Mouse (Mus musculus) cerebellum, adult 11-12 months (tissue): Measurements from ENCODE around the gene Lce1c.

Experiments used
- DNase-seq: peaks from one replicate; pipeline ENCODE4 v3.0.0; 2022

Lce1c gene

DNA sequence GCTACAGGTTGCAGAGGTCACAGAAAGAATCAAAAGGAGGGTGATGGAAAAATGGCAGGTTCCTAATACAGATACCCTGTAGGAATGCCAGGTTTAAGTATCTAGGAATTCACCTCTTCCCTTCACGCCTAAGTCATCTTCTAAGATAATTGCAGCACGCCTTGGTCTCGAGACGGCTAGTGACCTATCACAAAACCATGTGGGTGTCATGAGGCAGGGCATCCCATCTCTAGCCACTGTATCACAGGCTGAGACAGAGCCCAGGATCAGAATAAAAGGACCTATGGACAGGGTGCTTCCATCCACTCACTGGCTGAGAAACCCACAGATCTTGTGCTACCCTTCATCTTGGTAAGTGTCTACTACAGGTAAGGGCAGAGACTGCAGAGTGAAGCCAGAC lies at the start of gene Lce1c:
Gene Lce1c, plus strand, starts transcription at position 301 of the 400 bp plus-strand sequence.
- no peak for DNase-seq

- DNase-seq, result no peak
These were observed 41.0 kb upstream of the Lce1c start for GRCm38 (mm10) chr3:92637745-92638652.

DNA sequence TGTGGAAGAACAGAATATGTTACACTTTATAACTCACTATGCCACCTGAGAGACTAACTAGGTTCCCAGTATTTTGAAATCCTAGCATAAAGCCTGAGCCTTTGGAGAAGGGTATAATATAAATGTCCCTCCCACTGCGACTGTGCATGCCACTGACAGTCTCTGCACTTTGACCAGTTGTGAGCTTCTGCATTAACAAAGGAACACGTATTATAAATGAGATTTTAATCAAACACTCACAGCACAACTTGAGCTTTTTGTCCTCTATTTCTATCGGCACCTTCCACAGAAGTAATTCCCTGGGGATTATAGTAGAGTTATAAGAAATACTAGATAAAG lies 40.4 kb upstream of the Lce1c start:
- DNase-seq, result no peak

- DNase-seq, result no peak
These were observed 39.2 kb upstream of the Lce1c start for GRCm38 (mm10) chr3:92639854-92640253.

DNA sequence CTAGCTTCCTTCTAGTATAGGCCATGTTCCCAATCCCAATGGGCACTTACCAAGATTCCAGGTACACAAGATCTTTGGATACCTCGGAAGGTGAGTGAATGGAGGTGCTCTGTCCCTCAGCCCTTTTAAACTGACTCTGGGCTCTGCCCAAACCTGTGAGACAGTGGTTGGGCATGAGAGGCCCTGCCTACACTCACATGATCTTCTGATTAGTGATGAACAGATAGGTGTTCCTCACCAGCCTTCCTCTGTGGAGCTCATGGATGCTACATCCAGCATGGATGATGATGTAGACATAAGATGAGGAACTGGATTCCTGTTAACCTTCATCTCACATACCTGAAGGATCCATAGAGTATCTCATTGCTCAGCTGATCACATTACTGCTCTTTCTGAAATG lies 30.8 kb upstream of the Lce1c start, which contains the start of gene Lce1a1:
Gene Lce1a1, minus strand, starts transcription at position 101 of the 400 bp plus-strand sequence.
- no peak for DNase-seq

- no peak for DNase-seq
These were observed 22.2 kb upstream of the Lce1c start, which contains the start of gene Lce1b for GRCm38 (mm10) chr3:92656826-92657225. Lce1b (minus strand) TSS chr3:92656926.

- no peak for DNase-seq
These were observed 8.8 kb upstream of the Lce1c start, which contains the start of gene Lce1a2 for GRCm38 (mm10) chr3:92670215-92670614. Lce1a2 (minus strand) TSS chr3:92670315.

GRCm38 (mm10) chr3:92687110-92687509 lies 8.1 kb downstream of the Lce1c start, which contains the start of gene Lce1d:
Lce1d (minus strand) TSS chr3:92687210.
- DNase-seq, result no peak

DNA sequence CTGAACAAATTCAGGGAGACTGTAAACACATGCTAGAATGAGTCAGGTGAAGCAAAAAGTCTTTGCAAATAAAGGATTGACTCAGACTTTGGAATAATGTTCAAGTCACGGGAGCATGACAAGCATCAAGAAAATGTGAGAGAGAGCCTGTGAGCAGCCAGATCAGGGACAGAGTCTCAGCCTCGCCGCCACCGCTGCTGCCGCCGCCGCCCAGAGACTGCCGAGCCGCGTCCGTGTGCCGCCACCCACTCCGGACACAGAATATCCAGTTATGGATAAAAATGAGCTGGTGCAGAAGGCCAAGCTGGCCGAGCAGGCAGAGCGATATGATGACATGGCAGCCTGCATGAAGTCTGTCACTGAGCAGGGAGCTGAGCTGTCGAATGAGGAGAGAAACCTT lies 10.1 kb downstream of the Lce1c start:
- DNase-seq, result peak; percentile 17

DNA sequence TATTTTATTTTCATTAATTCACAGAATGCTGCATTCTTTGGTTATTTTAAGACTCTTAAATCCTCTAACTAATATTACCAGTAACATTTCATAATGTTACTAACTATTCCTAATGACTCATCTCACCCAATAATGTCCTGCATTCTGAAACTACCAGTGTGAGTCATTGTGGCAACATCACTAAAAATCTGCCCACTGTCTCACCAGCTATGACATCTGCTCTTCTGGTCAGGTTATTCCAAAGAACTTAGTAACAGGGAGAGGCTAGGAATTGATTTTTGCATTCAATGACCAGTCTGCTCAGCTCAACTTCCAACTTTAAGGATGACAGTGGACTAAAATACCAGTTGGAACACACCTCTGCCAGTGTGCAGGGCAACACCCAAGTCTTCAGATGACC lies 12.6 kb downstream of the Lce1c start:
- DNase-seq, result no peak

DNA sequence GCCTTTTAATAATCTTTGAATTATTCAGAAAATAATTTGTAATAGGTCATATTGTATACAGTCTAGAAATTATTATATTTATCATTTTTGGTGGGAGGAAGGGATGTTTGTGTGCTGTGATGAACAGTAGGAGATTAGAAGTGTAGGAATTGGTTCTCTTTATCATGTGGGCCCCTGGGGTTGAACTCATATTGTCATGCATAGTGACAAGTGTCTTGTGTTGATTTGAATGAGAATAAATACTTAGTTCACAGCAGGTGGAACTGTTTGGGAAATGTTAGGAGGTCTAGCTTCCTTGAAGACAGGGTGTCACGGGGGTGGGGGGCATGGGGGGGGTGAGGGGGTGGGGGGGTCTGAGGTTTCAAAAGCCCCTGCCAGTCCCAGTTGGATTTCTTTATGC lies 15.6 kb downstream of the Lce1c start:
- no peak for DNase-seq

GRCm38 (mm10) chr3:92708974-92709373 lies 29.9 kb downstream of the Lce1c start, which contains the start of gene Lce1e:
Lce1e (minus strand) TSS chr3:92709074.
- no peak for DNase-seq

DNA sequence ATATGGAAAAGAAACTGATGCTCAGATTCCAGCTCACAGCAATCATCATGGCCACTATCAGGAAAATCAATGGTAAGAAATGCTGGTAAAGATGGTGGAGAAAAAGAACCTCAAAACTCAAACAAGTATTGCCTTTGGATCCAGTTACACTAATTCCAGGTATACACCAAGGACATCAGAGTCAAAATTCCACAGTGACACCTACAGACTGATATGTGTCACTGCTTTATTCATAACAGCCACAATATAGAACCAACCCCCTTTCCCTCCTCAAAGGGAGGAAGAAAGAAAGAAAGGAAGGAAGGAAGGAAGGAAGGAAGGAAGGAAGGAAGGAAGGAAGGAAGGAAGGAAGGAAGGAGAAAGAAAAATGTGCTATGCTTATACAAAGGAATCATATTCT lies 36.1 kb downstream of the Lce1c start:
- DNase-seq, result no peak

DNA sequence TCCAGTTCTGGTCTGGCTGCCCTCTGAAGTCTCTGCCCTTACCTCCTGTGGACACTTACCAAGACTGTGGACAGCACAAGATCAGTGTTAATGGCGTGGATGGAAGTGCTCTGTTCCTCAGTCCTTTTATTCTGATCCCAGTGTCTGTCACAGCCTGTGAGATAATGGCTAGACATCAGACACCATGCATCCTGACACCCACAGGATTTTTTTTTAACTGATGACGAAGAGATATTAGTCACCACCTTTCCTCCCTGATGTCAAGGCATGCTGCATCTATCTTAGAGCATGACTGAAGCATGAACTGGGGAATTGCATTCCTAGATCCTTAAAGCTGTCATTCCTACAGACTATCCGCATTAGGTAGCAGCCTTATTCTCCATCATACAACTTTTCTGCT lies 41.2 kb downstream of the Lce1c start, which contains the start of gene Lce1f:
Gene Lce1f, minus strand, starts transcription at position 101 of the 400 bp plus-strand sequence.
- DNase-seq, result no peak

GRCm38 (mm10) chr3:92722631-92723030 lies 43.6 kb downstream of the Lce1c start:
- DNase-seq, result no peak
